Mouse (Mus musculus): Measurements from ENCODE around the gene Fubp1.

Fubp1 gene

DNA sequence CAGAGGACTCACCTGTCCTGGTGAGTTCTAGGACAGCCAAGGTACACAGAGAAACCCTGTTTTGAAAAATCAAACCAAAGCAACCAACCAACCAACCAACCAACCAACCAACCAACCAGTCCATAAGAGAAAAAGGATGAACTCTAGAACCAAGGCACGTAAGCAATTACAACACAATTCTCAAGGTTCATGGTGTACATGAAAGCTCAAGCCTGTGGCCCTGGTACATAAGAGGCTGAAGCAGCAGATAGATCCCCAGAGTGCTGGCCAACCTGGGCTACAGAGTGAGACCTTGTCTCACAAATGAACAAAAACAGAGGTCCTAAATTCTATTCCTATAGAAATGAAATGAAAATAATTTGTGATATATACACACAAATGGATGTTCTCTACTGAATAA, 74.1 kb downstream of the Fubp1 start:
- no peak for DNase-seq

GRCm38 (mm10) chr3:152284759-152285158, 74.5 kb downstream of the Fubp1 start:
- no peak for DNase-seq
